Mouse (Mus musculus) neural tube, embryonic 15.5 days (tissue): ENCODE measurements around the gene Fam32a. TPM values are rescaled to one million over a fixed set of nuclear protein-coding genes. Genes with fewer than 3 reads are reported as not detected.

Experiments used
- ATAC-seq: fragments of 200-750 bp; cut with Nextera tagmentation; 2 replicates; pipeline ENCODE4 v1.8.0; 2017; ENCODE audit warnings: mild to moderate bottlenecking, moderate TSS enrichment, moderate library complexity; ENCODE audit not compliant: low FRiP score
- H3K27ac ChIP-seq: fragments of 300-500 bp; sonication (generic); replicated peaks from 2 replicates; pipeline ENCODE4 v1.5.1; 2015; ENCODE audit warnings: mild to moderate bottlenecking, inconsistent platforms
- H3K27me3 ChIP-seq: fragments of 300-500 bp; sonication (generic); replicated peaks from 2 replicates; pipeline ENCODE4 v1.6.1; 2015; ENCODE audit warnings: inconsistent platforms
- H3K36me3 ChIP-seq: fragments of 300-500 bp; sonication (generic); 2 replicates; pipeline ENCODE4 v1.6.1; 2015; ENCODE audit warnings: inconsistent platforms
- H3K4me1 ChIP-seq: fragments of 300-500 bp; sonication (generic); 2 replicates; pipeline ENCODE4 v1.6.1; 2015; ENCODE audit warnings: inconsistent platforms
- H3K4me2 ChIP-seq: fragments of 300-500 bp; sonication (generic); 2 replicates; pipeline ENCODE4 v1.6.1; 2015; ENCODE audit warnings: inconsistent platforms, mild to moderate bottlenecking, moderate library complexity
- H3K4me3 ChIP-seq: fragments of 300-500 bp; sonication (generic); replicated peaks from 2 replicates; pipeline ENCODE4 v1.5.1; 2015; ENCODE audit warnings: mild to moderate bottlenecking, inconsistent platforms
- H3K9ac ChIP-seq: fragments of 300-500 bp; sonication (generic); replicated peaks from 2 replicates; pipeline ENCODE4 v1.6.1; 2015; ENCODE audit warnings: mild to moderate bottlenecking, inconsistent platforms
- H3K9me3 ChIP-seq: fragments of 300-500 bp; sonication (generic); replicated peaks from 2 replicates; pipeline ENCODE4 v1.6.1; 2016; ENCODE audit warnings: inconsistent platforms
- WGBS: fragments of 180-500 bp; shearing (Covaris S2); methylation state at CpG from one replicate; pipeline ENCODE4 v1.1.7; 2015; ENCODE audit warnings: mixed read lengths; 5-methylcytosine and 5-hydroxymethylcytosine counted together
- polyA plus RNA-seq: library from polyadenylated mRNA; unstranded; fragments of >200 nt; fragmentation: Nextera tagmentation; extraction: Ambion mirVana; gene quantifications from 2 replicates; pipeline ENCODE4 v1.2.1, GENCODE M21; 2015

Gene Fam32a
- polyA plus RNA-seq, 1 experiment from 2014 or later = 78.7 TPM

DNA sequence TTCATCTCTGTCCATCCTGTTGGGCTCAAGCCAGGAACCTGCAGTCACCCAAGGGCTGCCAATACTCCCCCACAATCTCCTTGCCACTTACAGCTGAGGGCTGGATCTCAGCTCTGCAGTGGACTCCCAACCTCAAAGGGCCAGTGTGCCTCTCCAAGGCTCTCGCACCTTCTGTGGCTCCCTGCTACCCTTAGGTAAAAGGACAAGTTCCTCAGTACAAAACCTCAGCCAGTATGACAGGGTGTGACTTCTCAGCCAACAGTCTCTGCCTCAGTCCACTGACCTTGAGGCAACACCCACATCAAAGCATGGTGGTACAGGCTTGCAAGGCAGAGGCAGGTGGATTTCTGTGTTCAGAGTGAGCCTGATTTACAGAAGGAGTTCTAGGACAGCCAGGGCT is 7.7 kb upstream of the Fam32a start:
- H3K36me3 ChIP-seq = no peaks in the 10 kb centered on the region
- no peak overlapping the region for H3K4me3 ChIP-seq
- no peaks in the 10 kb centered on the region for H3K4me1 ChIP-seq
- 96% methylated on average over 1 of the region's 1 CpGs for WGBS
- H3K27ac ChIP-seq = no peak overlapping the region
- H3K9me3 ChIP-seq = no peaks in the 10 kb centered on the region
- no peak for ATAC-seq
- H3K27me3 ChIP-seq = peaks cover 20% of the 10 kb centered on the region
- H3K4me2 ChIP-seq = no peak overlapping the region
- H3K9ac ChIP-seq = no peak overlapping the region

DNA sequence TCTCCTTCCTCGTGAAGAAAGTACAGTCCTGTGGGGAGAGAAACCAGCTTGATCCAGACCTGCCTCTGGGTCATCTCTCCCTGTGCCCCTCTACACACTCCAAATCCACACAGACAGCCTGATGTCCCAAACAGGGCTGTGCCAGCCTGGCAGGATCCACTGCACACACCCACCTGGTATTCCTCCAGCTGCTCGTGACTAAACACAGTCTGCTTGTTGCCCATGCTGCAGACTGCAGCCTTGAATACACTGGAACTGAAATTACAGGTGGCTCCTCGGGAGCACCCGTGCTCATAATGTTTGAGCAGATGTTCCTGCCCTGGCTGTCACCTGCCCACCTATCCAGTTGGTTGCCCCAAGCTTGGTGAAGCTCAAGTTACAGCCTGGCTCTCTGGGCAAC is 6.8 kb upstream of the Fam32a start, which contains the start of gene Cib3:
Cib3 (minus strand) TSS at position 87 of the 400 bp plus-strand sequence.
- no peaks in the 10 kb centered on the region for H3K4me1 ChIP-seq
- H3K36me3 ChIP-seq = no peaks in the 10 kb centered on the region
- no peak within 1 kb of the TSS for H3K9ac ChIP-seq
- H3K4me3 ChIP-seq = no peak within 1 kb of the TSS
- H3K9me3 ChIP-seq = no peaks in the 10 kb centered on the region
- H3K4me2 ChIP-seq = no peak within 1 kb of the TSS
- no peak within 1 kb of the TSS for H3K27ac ChIP-seq
- peaks cover 28% of the 10 kb centered on the region for H3K27me3 ChIP-seq
- no peak for ATAC-seq
- WGBS = 62% methylated on average over 4 of the region's 4 CpGs

DNA sequence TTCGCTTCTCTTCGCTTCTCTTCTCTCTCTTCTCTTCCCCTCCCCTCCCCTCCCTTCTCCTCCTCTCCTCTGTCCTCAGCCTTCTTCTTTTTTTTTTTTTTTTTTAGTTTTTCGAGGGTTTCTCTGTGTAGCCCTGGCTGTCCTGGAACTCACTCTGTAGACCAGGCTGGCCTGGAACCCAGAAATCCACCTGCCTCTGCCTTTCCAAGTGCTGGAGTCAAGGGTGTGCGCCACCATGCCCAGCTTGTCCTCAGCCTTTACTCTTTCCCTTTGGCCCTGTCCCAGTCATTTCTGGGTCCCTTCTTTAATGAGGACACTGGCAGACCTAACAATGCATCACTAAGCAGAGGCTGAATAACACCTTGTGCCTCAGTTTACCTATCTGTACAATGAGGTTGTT is 6.0 kb upstream of the Fam32a start, which contains the start of gene Gm11034:
Gm11034 (minus strand) TSS at position 101 of the 400 bp plus-strand sequence.
- 73% methylated on average over 4 of the region's 4 CpGs for WGBS
- Histone ChIP-seq H3K9me3 (no peaks in the 10 kb centered on the region), H3K27ac (no peak within 1 kb of the TSS), H3K27me3 (peaks cover 29% of the 10 kb centered on the region), H3K9ac (no peak within 1 kb of the TSS), H3K36me3 (no peaks in the 10 kb centered on the region), H3K4me2 (no peak within 1 kb of the TSS), H3K4me3 (no peak within 1 kb of the TSS), H3K4me1 (no peaks in the 10 kb centered on the region)
- no peak for ATAC-seq

DNA sequence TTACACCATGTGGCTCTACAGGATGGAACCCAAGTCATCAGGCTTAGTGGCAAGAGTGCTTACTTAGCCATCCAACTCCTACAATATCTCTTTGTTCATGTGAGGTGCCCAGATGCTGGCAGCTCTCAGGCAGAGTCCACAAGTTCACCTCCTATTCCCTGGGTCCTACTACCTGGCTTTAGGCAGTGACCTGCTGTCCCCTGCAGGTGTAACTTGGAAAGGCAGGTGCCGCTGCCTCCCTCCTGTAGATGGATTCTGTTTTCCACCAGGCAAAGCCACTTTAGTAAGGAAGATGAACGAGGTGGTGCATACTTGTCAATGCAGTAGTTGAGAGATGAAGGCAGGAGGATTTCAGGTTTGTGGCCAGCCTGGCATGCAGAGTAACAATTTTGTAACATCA is 4.5 kb upstream of the Fam32a start:
- no peak for ATAC-seq

DNA sequence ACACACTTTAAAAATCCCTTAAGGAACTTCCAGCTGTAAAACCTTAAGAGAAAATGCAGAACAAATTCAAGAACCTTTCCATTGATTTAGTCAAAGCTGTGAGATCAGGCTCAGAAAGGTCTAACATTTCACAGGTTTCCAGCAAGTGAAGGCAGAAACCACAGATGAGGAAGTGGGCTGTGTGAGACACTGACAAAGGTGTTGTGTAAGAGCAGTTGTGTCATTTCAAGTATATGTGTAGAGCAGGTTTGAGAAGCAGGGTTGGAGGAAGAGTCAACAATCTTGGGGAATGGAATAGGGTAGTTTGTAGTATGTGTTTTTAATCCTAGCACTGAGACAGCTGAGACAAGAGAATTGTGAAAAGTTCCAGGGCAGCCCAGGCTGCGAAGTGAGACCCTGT is 3.7 kb upstream of the Fam32a start:
- peaks cover 29% of the 10 kb centered on the region for H3K27me3 ChIP-seq
- peaks cover 8% of the 10 kb centered on the region for H3K4me1 ChIP-seq
- H3K36me3 ChIP-seq = no peaks in the 10 kb centered on the region
- ATAC-seq = no peak
- H3K4me2 ChIP-seq = no peak overlapping the region
- H3K27ac ChIP-seq = no peak overlapping the region
- H3K4me3 ChIP-seq = no peak overlapping the region
- 0 out of 2 replicates have a peak overlapping the region, but pooled peaks have one; percentile 7 for H3K9ac ChIP-seq
- no peaks in the 10 kb centered on the region for H3K9me3 ChIP-seq
- WGBS = 43% methylated on average over 1 of the region's 1 CpGs

More for the DNA sequence above, 4.5 kb upstream of the Fam32a start:
- peaks cover 29% of the 10 kb centered on the region for H3K27me3 ChIP-seq
- H3K9me3 ChIP-seq = no peaks in the 10 kb centered on the region
- 39% methylated on average over 2 of the region's 2 CpGs for WGBS
- H3K4me2 ChIP-seq = no peak overlapping the region
- no peak overlapping the region for H3K4me3 ChIP-seq
- H3K27ac ChIP-seq = no peak overlapping the region
- no peak overlapping the region for H3K9ac ChIP-seq
- H3K4me1 ChIP-seq = no peaks in the 10 kb centered on the region
- no peaks in the 10 kb centered on the region for H3K36me3 ChIP-seq

DNA sequence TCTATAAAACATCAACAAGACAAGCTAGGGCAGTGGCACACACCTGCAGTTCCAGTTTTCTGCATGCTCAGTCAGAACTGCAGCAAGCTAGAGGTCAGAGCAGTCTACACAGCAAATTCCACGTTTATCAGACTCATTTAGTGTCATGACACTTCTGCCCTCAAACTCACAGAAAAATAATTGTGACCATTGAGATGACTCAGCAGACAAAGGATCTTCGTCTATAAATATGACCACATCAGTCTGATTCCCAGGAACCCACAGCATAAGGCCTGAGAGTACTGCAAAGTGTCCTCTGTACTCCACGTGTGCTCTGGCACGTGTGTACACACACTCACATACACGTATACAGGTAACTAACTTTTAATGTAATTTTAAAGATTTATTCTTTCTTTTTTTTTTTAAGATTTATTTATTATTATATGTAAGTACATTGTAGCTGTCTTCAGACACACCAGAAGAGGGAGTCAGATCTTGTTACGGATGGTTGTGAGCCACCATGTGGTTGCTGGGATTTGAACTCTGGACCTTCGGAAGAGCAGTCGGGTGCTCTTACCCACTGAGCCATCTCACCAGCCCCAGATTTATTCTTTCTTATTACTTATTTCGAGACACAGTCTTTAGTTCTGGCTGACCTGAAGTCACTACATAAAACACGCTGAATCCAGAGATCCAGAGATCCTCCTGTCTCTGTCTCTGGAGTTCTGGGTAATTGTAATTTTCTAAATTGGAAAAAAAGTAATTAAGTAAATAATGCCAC is 569 bp upstream of the Fam32a start:
- peaks cover 17% of the 10 kb centered on the region for H3K4me1 ChIP-seq
- H3K4me2 ChIP-seq = peak overlapping the region; percentile 63
- H3K36me3 ChIP-seq = peaks cover 25% of the 10 kb centered on the region
- H3K27me3 ChIP-seq = peaks cover 29% of the 10 kb centered on the region
- WGBS = 80% methylated on average over 10 of the region's 10 CpGs
- peak; percentile 26; the same call in 1 of the 2 replicates for ATAC-seq
- peak overlapping the region; percentile 84 for H3K4me3 ChIP-seq
- no peaks in the 10 kb centered on the region for H3K9me3 ChIP-seq
- H3K9ac ChIP-seq = no peak overlapping the region
- H3K27ac ChIP-seq = peak overlapping the region; percentile 68

DNA sequence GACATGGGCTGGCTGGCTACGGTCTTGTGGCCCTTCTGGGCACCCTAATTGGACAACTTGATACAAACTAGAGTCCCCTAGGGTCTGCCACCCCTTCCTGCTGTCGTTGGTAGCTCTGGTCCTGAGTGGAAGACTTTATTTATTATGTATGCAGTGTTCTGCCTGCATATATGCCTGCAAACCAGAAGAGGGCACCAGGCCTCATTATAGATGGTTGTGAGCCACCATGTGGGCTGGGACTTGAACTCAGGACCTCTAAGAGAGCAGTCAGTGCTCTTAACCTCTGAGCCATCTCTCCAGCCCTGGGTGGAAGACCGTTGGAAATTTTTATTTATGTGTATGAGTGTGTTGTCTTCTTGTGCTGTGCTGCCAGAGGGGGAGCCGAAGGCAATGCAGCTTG is 1.2 kb downstream of the Fam32a start:
- H3K4me2 ChIP-seq = peak overlapping the region; percentile 63
- no peaks in the 10 kb centered on the region for H3K9me3 ChIP-seq
- peaks cover 17% of the 10 kb centered on the region for H3K4me1 ChIP-seq
- H3K36me3 ChIP-seq = peaks cover 28% of the 10 kb centered on the region
- peak overlapping the region; percentile 84 for H3K4me3 ChIP-seq
- no peak for ATAC-seq
- peaks cover 17% of the 10 kb centered on the region for H3K27me3 ChIP-seq
- H3K9ac ChIP-seq = no peak overlapping the region
- 84% methylated on average over 4 of the region's 4 CpGs for WGBS
- no peak overlapping the region for H3K27ac ChIP-seq

DNA sequence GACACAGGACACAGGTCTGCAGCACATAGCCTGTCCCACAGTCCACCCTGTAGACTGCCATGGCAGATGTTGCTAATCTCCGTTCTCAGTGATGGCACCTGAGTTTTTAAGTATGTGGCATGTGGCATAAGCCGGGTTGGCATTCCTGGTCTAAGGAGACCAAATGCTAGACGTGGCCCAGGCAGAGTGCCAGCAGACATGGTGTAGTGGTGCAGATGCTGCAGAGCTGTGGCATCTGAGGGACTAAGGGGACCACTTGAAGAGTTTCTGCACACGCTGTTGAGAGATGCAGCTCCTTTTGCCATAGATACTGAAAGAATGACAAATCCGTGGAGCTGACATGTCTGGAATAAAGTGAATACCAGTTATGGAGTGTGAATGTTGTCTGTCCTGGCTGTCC is 3.1 kb downstream of the Fam32a start:
- ATAC-seq = no peak

DNA sequence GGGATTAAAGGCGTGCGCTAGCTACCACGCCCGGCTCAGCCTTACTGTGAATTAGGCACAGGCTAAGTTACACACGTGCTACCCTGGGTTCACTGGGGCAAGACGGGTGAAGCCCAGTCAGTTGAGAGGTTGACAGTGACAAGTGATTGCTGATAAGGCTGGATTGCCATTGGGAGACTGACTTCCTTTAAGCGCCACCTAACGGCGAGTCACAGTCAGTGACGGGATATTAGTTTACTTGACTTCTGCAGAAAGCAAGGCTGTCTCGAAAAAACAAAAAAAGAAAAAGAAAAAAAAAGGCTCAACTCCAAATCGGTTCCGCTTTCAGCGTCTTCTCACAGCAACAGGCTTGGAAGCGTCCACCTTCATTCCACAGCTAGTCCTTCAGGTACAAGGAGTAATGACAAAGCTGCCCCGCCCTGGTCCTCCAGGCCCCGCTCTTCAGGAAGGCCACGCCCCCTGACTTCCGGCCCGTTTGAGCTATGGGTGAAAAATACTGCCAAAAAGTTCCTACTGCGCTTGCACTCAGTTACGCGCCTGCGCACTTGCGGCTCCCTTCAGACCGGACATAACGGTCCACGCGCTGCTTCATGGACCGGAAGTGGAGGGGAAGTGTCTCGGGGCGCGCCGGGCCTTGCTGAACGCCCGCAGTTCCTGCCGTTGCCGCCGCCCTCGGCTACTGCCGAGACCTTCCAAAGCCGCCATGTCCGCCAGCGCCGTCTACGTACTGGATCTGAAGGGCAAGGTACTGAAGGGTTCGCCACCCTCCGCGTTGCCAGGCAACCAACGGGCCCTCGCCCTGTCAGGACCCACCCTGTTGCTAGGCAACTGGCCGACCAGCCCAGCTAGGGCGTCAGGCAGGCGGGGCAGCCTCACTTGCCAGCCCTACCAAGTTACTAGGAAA is 20.2 kb downstream of the Fam32a start, which contains the start of gene Ap1m1:
Ap1m1 (plus strand) TSS at position 520 of the 904 bp plus-strand sequence.
- peaks cover 17% of the 10 kb centered on the region for H3K36me3 ChIP-seq
- H3K4me3 ChIP-seq = peak within 1 kb of the TSS; percentile 85
- WGBS = under 1% methylated on average over 54 of the region's 54 CpGs

More for the DNA sequence above, 3.1 kb downstream of the Fam32a start:
- 93% methylated on average over 5 of the region's 5 CpGs for WGBS
- Histone ChIP-seq H3K4me2 (no peak overlapping the region), H3K4me3 (no peak overlapping the region), H3K36me3 (peaks cover 28% of the 10 kb centered on the region), H3K9ac (no peak overlapping the region), H3K4me1 (peaks cover 17% of the 10 kb centered on the region), H3K27me3 (peaks cover 2% of the 10 kb centered on the region), H3K9me3 (no peaks in the 10 kb centered on the region), H3K27ac (no peak overlapping the region)

DNA sequence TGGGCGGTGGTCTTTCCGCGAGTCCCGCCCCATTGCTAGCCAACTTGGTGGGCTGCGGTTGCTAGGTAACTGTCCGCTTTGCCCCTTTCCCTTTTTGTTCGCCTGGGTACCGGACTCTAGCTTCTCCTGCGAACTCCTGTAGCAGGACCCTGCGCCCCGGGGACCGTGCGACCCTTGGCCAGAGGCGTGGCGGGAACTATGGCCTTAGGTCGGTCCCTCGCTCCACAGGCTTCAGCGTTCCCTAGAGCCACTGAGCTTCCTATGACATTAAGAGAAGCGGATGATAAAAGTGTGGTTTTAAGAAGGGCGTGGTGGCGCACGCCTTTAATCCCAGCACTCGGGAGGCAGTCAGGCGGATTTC is 20.9 kb downstream of the Fam32a start:
- 1% methylated on average over 24 of the region's 24 CpGs for WGBS
- peak overlapping the region; percentile 76 for H3K9ac ChIP-seq
- ATAC-seq = peak; percentile 50; the same call in 1 of the 2 replicates
- H3K36me3 ChIP-seq = peaks cover 17% of the 10 kb centered on the region
- no peaks in the 10 kb centered on the region for H3K9me3 ChIP-seq
- H3K4me2 ChIP-seq = peak overlapping the region; percentile 82
- H3K27me3 ChIP-seq = no peaks in the 10 kb centered on the region
- H3K4me3 ChIP-seq = peak overlapping the region; percentile 85
- H3K27ac ChIP-seq = peak overlapping the region; percentile 98
- H3K4me1 ChIP-seq = peaks cover 26% of the 10 kb centered on the region

More for the DNA sequence above, 20.2 kb downstream of the Fam32a start, which contains the start of gene Ap1m1:
- ATAC-seq = peak; percentile 97
- no peaks in the 10 kb centered on the region for H3K27me3 ChIP-seq
- peak within 1 kb of the TSS; percentile 98 for H3K27ac ChIP-seq
- H3K9me3 ChIP-seq = no peaks in the 10 kb centered on the region
- H3K4me1 ChIP-seq = peaks cover 26% of the 10 kb centered on the region
- H3K9ac ChIP-seq = peak within 1 kb of the TSS; percentile 76
- H3K4me2 ChIP-seq = peak within 1 kb of the TSS; percentile 82

DNA sequence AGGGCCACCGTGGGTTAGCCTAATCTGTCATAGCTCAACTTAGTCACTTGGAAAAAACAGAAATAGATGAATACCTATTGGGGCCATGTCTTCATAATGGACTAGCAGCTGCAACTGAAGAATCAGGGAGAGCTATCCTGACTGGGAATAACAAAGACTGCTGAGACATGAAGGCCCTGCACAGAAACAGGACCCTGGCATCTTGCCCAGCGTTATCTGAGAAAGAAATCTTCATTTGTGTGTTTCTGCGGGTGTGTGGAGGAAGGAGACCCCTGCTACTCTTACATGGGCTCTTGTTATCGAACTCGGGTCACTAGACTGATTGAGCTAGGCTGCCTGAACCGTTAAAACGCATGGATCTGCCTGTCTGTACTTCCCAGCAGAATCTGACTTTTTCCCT is 21.4 kb downstream of the Fam32a start:
- 52% methylated on average over 7 of the region's 7 CpGs for WGBS
- no peaks in the 10 kb centered on the region for H3K27me3 ChIP-seq

More for the DNA sequence above, 21.4 kb downstream of the Fam32a start:
- peak overlapping the region; percentile 82 for H3K4me2 ChIP-seq
- peaks cover 19% of the 10 kb centered on the region for H3K36me3 ChIP-seq
- H3K9me3 ChIP-seq = no peaks in the 10 kb centered on the region
- H3K4me1 ChIP-seq = peaks cover 26% of the 10 kb centered on the region
- no peak for ATAC-seq
- peak overlapping the region; percentile 85 for H3K4me3 ChIP-seq
- peak overlapping the region; percentile 76 for H3K9ac ChIP-seq
- H3K27ac ChIP-seq = peak overlapping the region; percentile 98
